8 mouse cellular contexts compared by ENCODE assay signal in genomic region chr11:66985136-66985702, GRCm38 (mm10). TPM values are rescaled to one million over a fixed set of nuclear protein-coding genes. Genes with fewer than 3 reads are reported as not detected.
DNase-seq lines count a peak whose midpoint lies in the region; ATAC-seq and TF ChIP-seq lines count a peak whose summit lies in the region.

No protein-coding gene starts in this region.

- H3K36me3 ChIP-seq in embryonic facial prominence, embryonic 12.5 days: no peaks in the 10 kb centered on the region
- H3K36me3 ChIP-seq in hindbrain, postnatal 0 days (ENCODE audit: insufficient read depth, low read length): no peaks in the 10 kb centered on the region
- no peaks in the 10 kb centered on the region for H3K36me3 ChIP-seq in liver, embryonic 13.5 days
- H3K36me3 ChIP-seq in stomach, postnatal 0 days (ENCODE audit: control insufficient read depth, insufficient read depth, low read length): no peaks in the 10 kb centered on the region

- H3K27ac ChIP-seq in embryonic facial prominence, embryonic 12.5 days: peak overlapping the region; percentile 78
- H3K27ac ChIP-seq in hindbrain, postnatal 0 days: peak overlapping the region; percentile 72; the same call in 1 of the 2 replicates
- H3K27ac ChIP-seq in liver, embryonic 13.5 days: no peak overlapping the region
- peak overlapping the region; percentile 46 for H3K27ac ChIP-seq in stomach, postnatal 0 days (replicated peaks)

- DNase-seq in heart, adult 11 months: peak; percentile 85
- DNase-seq in heart, postnatal 25 days (ENCODE audit: low spot score): no peak
- no peak for DNase-seq in hindbrain, postnatal 0 days (ENCODE audit: low spot score)
- DNase-seq in liver, embryonic 13.5 days: no peak
- no peak for DNase-seq in stomach, postnatal 0 days (ENCODE audit: low spot score)
- DNase-seq in gastrocnemius, postnatal 36 days: no peak
- no peak for DNase-seq in urinary bladder, postnatal 4 days (ENCODE audit: low spot score in 2 of 2)

- peak overlapping the region; percentile 53 for H3K4me2 ChIP-seq in embryonic facial prominence, embryonic 12.5 days (replicated peaks)
- H3K4me2 ChIP-seq in hindbrain, postnatal 0 days (ENCODE audit: low read depth, low read length): peak overlapping the region; percentile 74
- peak overlapping the region; percentile 63 for H3K4me2 ChIP-seq in liver, embryonic 13.5 days
- peak overlapping the region; percentile 52 for H3K4me2 ChIP-seq in stomach, postnatal 0 days (replicated peaks; ENCODE audit: low read depth)

- peaks cover 19% of the 10 kb centered on the region for H3K4me1 ChIP-seq in embryonic facial prominence, embryonic 12.5 days
- H3K4me1 ChIP-seq in hindbrain, postnatal 0 days (ENCODE audit: insufficient read depth, low read length): no peaks in the 10 kb centered on the region
- peaks cover 15% of the 10 kb centered on the region for H3K4me1 ChIP-seq in liver, embryonic 13.5 days (replicated peaks)
- peaks cover 5% of the 10 kb centered on the region for H3K4me1 ChIP-seq in stomach, postnatal 0 days (replicated peaks; ENCODE audit: control insufficient read depth, insufficient read depth)

- H3K9ac ChIP-seq in embryonic facial prominence, embryonic 12.5 days: peak overlapping the region; percentile 49
- H3K9ac ChIP-seq in hindbrain, postnatal 0 days (replicated peaks; ENCODE audit: low read length): peak overlapping the region; percentile 57
- H3K9ac ChIP-seq in liver, embryonic 13.5 days: peak overlapping the region; percentile 53
- peak overlapping the region; percentile 47 for H3K9ac ChIP-seq in stomach, postnatal 0 days (ENCODE audit: low read length)

- H3K27me3 ChIP-seq in embryonic facial prominence, embryonic 12.5 days: no peaks in the 10 kb centered on the region
- no peaks in the 10 kb centered on the region for H3K27me3 ChIP-seq in hindbrain, postnatal 0 days (ENCODE audit: insufficient read depth, low read length)
- H3K27me3 ChIP-seq in liver, embryonic 13.5 days: peaks cover 18% of the 10 kb centered on the region
- no peaks in the 10 kb centered on the region for H3K27me3 ChIP-seq in stomach, postnatal 0 days (ENCODE audit: control insufficient read depth, insufficient read depth, low read length)

- no peak for ATAC-seq in embryonic facial prominence, embryonic 12.5 days (ENCODE audit: insufficient number of reproducible peaks, insufficient read depth, low FRiP score, low TSS enrichment)
- ATAC-seq in hindbrain, postnatal 0 days: no peak
- no peak for ATAC-seq in liver, embryonic 13.5 days (ENCODE audit: low read depth)
- ATAC-seq in stomach, postnatal 0 days (ENCODE audit: low FRiP score, low TSS enrichment): no peak

- H3K4me3 ChIP-seq in embryonic facial prominence, embryonic 12.5 days: peak overlapping the region; percentile 37
- peak overlapping the region; percentile 37 for H3K4me3 ChIP-seq in hindbrain, postnatal 0 days (ENCODE audit: low read length)
- H3K4me3 ChIP-seq in liver, embryonic 13.5 days (replicated peaks): peak overlapping the region; percentile 56
- H3K4me3 ChIP-seq in stomach, postnatal 0 days (ENCODE audit: low read depth, low read length): peak overlapping the region; percentile 40

- 36% methylated on average over 11 of the region's 11 CpGs for WGBS in embryonic facial prominence, embryonic 12.5 days
- WGBS in hindbrain, postnatal 0 days: 23% methylated on average over 11 of the region's 11 CpGs
- WGBS in liver, embryonic 13.5 days (ENCODE audit: insufficient replicate concordance): 27% methylated on average over 11 of the region's 11 CpGs
- WGBS in stomach, postnatal 0 days: 21% methylated on average over 11 of the region's 11 CpGs

- intact Hi-C loops in heart, postnatal 25 days (cut with DNase I): loop anchor here (1.0 to 2.0 kb wide), 2 partner anchors 70 to 79 kb away; no protein-coding TSS in a partner anchor
- intact Hi-C loops in gastrocnemius, postnatal 36 days (cut with DNase I): loop anchor here (2.0 kb wide), 2 partner anchors 70 to 78 kb away; no protein-coding TSS in a partner anchor

- no peaks in the 10 kb centered on the region for H3K9me3 ChIP-seq in embryonic facial prominence, embryonic 12.5 days
- H3K9me3 ChIP-seq in hindbrain, postnatal 0 days (ENCODE audit: low read length): no peaks in the 10 kb centered on the region
- H3K9me3 ChIP-seq in liver, embryonic 13.5 days (replicated peaks): no peaks in the 10 kb centered on the region
- H3K9me3 ChIP-seq in stomach, postnatal 0 days (ENCODE audit: control insufficient read depth, low read length): no peaks in the 10 kb centered on the region

- no peak for TF ChIP-seq EP300 in stomach, postnatal 0 days (optimal IDR thresholded peaks at IDR 0.05)

- TF ChIP-seq CTCF in hindbrain, postnatal 0 days (IDR thresholded peaks at IDR 0.05; ENCODE audit: low read depth): no peak
- no peak for TF ChIP-seq CTCF in stomach, postnatal 0 days (IDR thresholded peaks at IDR 0.05; ENCODE audit: low read depth)

RNA-seq across cellular contexts. Expression of gene Tmem238l, which starts 28.8 kb away (rescaled TPM):
- not detected for total RNA-seq in heart, postnatal 25 days (2021)
- not detected in 2 replicates for polyA plus RNA-seq in embryonic facial prominence, embryonic 12.5 days (2016; fragmentation: Nextera tagmentation; extraction: Ambion mirVana)
- total RNA-seq in hindbrain, postnatal 0 days (2014; rRNA removed): not detected in 2 replicates
- not detected in 2 replicates for polyA plus RNA-seq in hindbrain, postnatal 0 days (2015; fragmentation: Nextera tagmentation; extraction: Ambion mirVana)
- not detected in 2 replicates for polyA plus RNA-seq in liver, embryonic 13.5 days (2015; fragmentation: Nextera tagmentation; extraction: Ambion mirVana)
- polyA plus RNA-seq in stomach, postnatal 0 days (2015; fragmentation: Nextera tagmentation; extraction: Ambion mirVana): 21.4 and 24.8 TPM in 2 replicates
- total RNA-seq in gastrocnemius, postnatal 36 days (2021): not detected

RNA-seq across cellular contexts. Expression of gene Tmem220, which starts 39.7 kb away (rescaled TPM):
- 1 to 10 TPM; 1.4 to 1.5 TPM for total RNA-seq in heart, postnatal 25 days (2021)
- polyA plus RNA-seq in embryonic facial prominence, embryonic 12.5 days (2016; fragmentation: Nextera tagmentation; extraction: Ambion mirVana): 1.0 and 1.8 TPM in 2 replicates
- total RNA-seq in hindbrain, postnatal 0 days (2014; rRNA removed): 0.26 TPM in 1 of 2 replicates, not detected in the other
- 0.97 and 1.1 TPM in 2 replicates for polyA plus RNA-seq in hindbrain, postnatal 0 days (2015; fragmentation: Nextera tagmentation; extraction: Ambion mirVana)
- polyA plus RNA-seq in liver, embryonic 13.5 days (2015; fragmentation: Nextera tagmentation; extraction: Ambion mirVana): 1.5 and 2.0 TPM in 2 replicates
- polyA plus RNA-seq in stomach, postnatal 0 days (2015; fragmentation: Nextera tagmentation; extraction: Ambion mirVana): 3.7 and 4.9 TPM in 2 replicates
- under 1 TPM; 0.49 to 0.64 TPM for total RNA-seq in gastrocnemius, postnatal 36 days (2021)

Comparison
In these comparisons a context has a peak if more than half of its experiments do, and no peak if none do; other contexts are left out.
1. RNA of gene Tmem238l, which starts 28.8 kb away (polyA plus RNA-seq): 21.4 to 24.8 TPM in stomach, postnatal 0 days; not detected in embryonic facial prominence, embryonic 12.5 days, not detected in hindbrain, postnatal 0 days and not detected in liver, embryonic 13.5 days; every median in the first group is over 10 times any median in the second.
2. Peak in every context shown above with its lines, with median percentiles within 50 percentile points of each other: H3K4me2 ChIP-seq, H3K4me3 ChIP-seq and H3K9ac ChIP-seq.